Mouse (Mus musculus): Measurements from ENCODE around the gene Cpm. TPM values are rescaled to one million over a fixed set of nuclear protein-coding genes. Genes with fewer than 3 reads are reported as not detected.

Gene Cpm
- polyA plus RNA-seq, 1 experiment from 2014 or later, result 69.8 TPM

DNA sequence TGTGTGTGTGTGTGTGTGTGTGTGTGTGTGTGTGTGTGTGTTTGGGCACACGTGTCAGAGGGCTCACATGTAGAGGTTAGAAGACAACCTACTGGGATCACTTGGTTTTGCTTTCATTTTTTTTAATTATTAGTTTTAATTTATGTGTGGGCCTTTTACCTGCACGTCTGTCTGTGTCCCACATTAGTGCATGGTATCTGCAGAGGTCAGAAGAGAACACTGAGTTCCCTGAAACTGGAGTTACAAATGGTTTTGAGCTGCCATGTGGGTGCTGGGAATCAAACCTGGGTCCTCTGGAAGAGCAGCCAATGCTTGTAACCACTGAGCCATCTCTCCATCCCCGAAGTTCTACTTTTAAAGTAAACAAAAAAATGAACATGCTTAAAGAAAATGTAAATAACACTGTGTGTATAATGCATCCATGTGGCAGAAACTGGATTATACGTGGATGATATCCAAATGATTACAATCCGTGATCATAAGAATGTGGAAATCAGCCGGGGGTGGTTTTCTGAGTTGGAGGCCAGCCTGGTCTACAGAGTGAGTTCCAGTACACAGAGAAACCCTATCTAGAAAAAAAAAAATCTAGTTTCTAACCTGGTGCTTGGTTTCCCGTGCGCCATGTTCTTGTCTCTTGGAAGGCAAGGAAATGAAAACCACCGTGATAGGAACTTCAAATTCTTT, 37.8 kb downstream of the Cpm start:
- Histone ChIP-seq H3K9me3 (no peaks in the 10 kb centered on the region), H3K4me1 (peaks cover 32% of the 10 kb centered on the region), H3K4me2 (no peak overlapping the region), H3K27ac (no peak overlapping the region), H3K36me3 (no peaks in the 10 kb centered on the region), H3K27me3 (no peaks in the 10 kb centered on the region), H3K4me3 (no peak overlapping the region), H3K9ac (no peak overlapping the region)
- WGBS, result 92% methylated on average over 9 of the region's 9 CpGs
- no peak for ATAC-seq (ENCODE audit: insufficient number of reproducible peaks, low FRiP score, low TSS enrichment, low read depth)

DNA sequence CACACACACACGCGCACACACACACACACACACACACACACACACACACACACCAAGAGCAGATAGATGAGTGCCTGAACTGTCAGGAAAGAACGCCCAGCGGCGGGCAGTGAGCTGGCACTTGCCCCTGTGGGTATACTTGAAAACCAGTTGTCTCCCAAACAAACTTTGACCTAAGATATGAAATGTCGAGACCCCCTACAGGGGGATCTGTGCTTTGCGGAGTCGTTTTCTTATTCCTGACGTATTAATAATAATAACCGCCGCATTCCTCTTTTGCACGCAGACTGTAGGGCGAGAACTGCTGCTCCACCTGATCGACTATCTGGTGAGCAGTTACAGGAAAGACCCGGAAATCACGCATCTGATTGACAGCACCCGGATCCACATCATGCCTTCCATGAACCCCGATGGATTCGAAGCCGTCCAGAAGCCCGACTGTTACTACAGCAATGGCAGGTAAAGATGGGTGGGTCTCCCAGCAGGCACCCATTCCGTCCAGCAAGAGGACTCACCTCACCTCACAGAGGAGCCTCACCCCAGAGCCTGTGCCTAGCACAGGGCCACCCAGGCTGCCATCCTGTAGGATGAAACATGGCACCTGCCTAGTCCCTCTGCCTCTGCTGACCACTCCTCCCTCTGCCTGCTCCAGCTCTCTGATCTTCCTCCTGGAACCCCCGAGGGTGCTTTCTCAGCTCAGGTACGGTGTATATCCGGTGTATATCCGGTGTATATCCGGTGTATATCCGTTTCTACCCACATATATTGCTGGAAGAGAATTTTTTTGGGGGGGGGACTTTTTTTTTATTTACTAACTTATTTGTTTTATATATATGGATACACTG, 38.6 kb downstream of the Cpm start:
- Histone ChIP-seq H3K27ac (no peak overlapping the region), H3K36me3 (no peaks in the 10 kb centered on the region), H3K4me1 (peaks cover 35% of the 10 kb centered on the region), H3K27me3 (no peaks in the 10 kb centered on the region), H3K4me3 (no peak overlapping the region), H3K4me2 (no peak overlapping the region), H3K9ac (no peak overlapping the region), H3K9me3 (no peaks in the 10 kb centered on the region)
- no peak for ATAC-seq (ENCODE audit: insufficient number of reproducible peaks, low FRiP score, low TSS enrichment, low read depth)
- WGBS, result 94% methylated on average over 28 of the region's 28 CpGs

DNA sequence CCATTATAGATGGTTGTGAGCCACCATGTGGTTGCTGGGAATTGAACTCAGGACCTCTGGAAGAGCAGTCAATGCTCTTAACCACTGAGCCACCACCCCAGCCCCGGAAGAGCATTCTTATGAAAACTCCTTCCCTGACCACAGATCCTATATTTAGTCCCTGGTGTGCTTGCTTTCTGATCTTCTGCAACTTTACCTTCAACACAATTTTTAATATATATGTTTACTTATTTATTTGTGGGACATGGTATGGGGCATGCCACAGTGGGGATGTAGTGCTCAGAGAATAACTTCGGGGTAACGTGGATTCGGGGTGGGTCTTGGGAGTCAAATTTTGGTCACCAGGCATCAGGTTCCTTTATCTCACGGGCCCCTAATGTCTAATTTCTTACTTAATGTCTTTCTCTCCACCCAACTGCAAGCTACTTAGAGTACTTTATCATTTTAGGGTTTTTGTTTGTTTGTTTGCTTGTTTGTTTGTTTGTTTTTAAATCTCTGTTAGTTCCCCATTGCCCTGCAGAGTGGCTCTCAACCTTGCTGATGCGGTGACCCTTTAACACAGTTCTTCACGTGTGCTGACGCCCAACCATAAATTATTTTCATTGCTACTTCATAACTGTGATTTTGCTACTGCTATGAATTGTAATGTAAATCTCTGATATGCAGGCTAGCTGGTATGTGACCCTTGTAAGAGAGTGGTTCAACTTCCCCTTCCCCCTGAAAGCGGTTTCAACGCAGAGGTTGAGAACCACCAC, 39.4 kb downstream of the Cpm start:
- ATAC-seq (ENCODE audit: insufficient number of reproducible peaks, low FRiP score, low TSS enrichment, low read depth), result no peak
- H3K9me3 ChIP-seq, result no peaks in the 10 kb centered on the region
- no peak overlapping the region for H3K9ac ChIP-seq
- H3K4me1 ChIP-seq, result peaks cover 35% of the 10 kb centered on the region
- H3K4me2 ChIP-seq, result no peak overlapping the region
- H3K27me3 ChIP-seq, result no peaks in the 10 kb centered on the region
- peak overlapping the region; percentile 76 for H3K27ac ChIP-seq
- WGBS, result 53% methylated on average over 10 of the region's 10 CpGs
- H3K4me3 ChIP-seq, result no peak overlapping the region
- H3K36me3 ChIP-seq, result no peaks in the 10 kb centered on the region

DNA sequence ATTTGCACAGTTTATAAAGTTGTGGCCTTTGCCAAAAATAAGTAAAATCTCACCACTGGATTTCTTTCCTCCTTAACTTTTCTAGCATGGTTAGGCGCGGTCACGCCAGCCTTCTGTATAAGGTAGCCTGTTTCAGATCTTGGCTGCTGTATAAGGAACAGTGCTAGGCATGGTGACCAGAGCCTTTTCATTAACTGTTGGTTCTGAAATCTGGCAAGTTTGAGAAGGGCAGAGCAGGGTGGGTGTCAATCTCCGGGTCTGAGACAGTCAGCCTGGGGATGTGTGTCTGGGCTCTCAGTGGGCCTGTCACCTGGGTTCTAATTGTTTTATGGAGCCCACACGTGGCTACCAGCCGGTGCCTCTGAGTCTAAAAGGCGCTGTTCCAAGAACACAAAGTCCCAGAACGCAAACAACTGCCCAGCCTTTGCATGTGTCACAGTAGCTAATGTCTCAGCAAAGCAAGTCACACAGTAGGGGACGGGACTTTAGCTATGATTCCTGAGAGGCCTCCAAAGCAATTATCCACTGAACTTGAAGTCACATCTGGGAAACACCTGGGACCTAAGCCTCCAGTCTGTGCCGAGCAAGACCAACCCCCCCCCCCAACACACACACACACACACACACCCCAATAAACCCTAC, 40.3 kb downstream of the Cpm start:
- WGBS, result 16% methylated on average over 10 of the region's 10 CpGs
- H3K27me3 ChIP-seq, result no peaks in the 10 kb centered on the region
- peak; percentile 61 for ATAC-seq (ENCODE audit: insufficient number of reproducible peaks, low FRiP score, low TSS enrichment, low read depth)
- no peaks in the 10 kb centered on the region for H3K36me3 ChIP-seq
- H3K9me3 ChIP-seq, result no peaks in the 10 kb centered on the region
- H3K4me1 ChIP-seq, result peaks cover 30% of the 10 kb centered on the region
- H3K27ac ChIP-seq, result peak overlapping the region; percentile 76
- H3K4me3 ChIP-seq, result no peak overlapping the region
- H3K9ac ChIP-seq, result no peak overlapping the region
- H3K4me2 ChIP-seq, result no peak overlapping the region

DNA sequence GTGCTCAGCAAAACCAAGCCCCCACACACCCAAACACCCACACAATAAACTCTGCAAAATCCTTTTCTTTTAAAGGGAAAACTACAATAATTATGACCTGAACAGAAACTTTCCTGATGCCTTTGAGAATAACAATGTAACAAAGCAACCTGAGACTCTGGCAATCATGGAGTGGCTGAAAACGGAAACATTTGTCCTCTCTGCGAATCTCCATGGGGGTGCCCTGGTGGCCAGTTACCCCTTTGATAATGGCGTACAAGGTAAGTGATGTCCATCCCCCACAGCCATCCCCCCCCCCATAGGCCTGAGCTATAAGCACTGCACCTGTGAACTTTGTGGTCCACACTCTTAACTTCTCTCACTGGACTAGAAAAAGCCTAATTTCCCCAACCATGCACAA, 40.8 kb downstream of the Cpm start:
- Histone ChIP-seq H3K4me1 (peaks cover 27% of the 10 kb centered on the region), H3K4me3 (no peak overlapping the region), H3K27ac (peak overlapping the region; percentile 76), H3K27me3 (no peaks in the 10 kb centered on the region), H3K9me3 (no peaks in the 10 kb centered on the region), H3K36me3 (no peaks in the 10 kb centered on the region), H3K9ac (no peak overlapping the region), H3K4me2 (no peak overlapping the region)
- ATAC-seq (ENCODE audit: insufficient number of reproducible peaks, low FRiP score, low TSS enrichment, low read depth), result no peak
- WGBS, result 33% methylated on average over 3 of the region's 3 CpGs

DNA sequence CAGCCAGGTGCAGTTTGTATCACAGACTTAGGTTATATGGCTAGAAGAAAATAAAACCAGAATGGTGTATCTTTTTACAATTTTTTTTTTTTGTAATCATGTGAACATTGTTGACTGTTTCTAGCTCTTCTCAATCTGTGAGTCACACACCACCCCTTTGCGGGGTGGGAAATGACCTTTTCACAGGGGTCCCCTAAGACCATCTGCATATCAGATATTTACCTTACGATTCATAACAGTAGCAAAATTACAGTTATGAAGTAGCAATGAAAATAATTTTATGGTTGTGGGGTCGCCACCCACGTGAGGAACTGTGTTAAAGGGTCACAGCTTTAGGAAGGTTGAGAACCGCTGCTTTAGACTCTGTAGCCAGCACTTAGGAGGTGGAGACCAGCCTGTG, 41.5 kb downstream of the Cpm start:
- no peak for ATAC-seq (ENCODE audit: insufficient number of reproducible peaks, low FRiP score, low TSS enrichment, low read depth)
- Histone ChIP-seq H3K4me3 (no peak overlapping the region), H3K9me3 (no peaks in the 10 kb centered on the region), H3K36me3 (no peaks in the 10 kb centered on the region), H3K27me3 (no peaks in the 10 kb centered on the region), H3K9ac (no peak overlapping the region), H3K27ac (no peak overlapping the region), H3K4me2 (no peak overlapping the region), H3K4me1 (peaks cover 31% of the 10 kb centered on the region)
- WGBS, result 72% methylated on average over 5 of the region's 5 CpGs

DNA sequence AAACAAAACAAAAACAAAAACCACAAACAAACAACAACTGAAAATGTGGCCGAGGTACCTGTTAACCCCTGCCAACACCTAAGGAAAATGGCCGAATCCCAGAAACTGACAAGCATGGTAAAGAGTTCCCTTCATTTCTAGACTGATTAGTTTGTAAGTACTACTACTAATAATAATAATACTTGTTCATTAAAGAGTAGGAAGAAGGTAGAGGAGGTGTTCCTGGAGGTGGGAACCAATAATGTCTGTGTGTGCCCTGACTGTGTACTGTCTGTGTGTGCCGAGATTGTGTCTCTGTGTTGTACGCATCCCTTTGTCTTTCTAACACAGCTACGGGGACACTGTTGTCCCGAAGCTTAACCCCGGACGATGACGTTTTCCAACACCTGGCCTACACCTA, 42.0 kb downstream of the Cpm start:
- Histone ChIP-seq H3K9ac (no peak overlapping the region), H3K4me3 (no peak overlapping the region), H3K4me2 (no peak overlapping the region), H3K36me3 (no peaks in the 10 kb centered on the region), H3K4me1 (peaks cover 36% of the 10 kb centered on the region), H3K27ac (no peak overlapping the region), H3K9me3 (no peaks in the 10 kb centered on the region), H3K27me3 (no peaks in the 10 kb centered on the region)
- ATAC-seq (ENCODE audit: insufficient number of reproducible peaks, low FRiP score, low TSS enrichment, low read depth), result no peak
- WGBS, result 89% methylated on average over 9 of the region's 9 CpGs

DNA sequence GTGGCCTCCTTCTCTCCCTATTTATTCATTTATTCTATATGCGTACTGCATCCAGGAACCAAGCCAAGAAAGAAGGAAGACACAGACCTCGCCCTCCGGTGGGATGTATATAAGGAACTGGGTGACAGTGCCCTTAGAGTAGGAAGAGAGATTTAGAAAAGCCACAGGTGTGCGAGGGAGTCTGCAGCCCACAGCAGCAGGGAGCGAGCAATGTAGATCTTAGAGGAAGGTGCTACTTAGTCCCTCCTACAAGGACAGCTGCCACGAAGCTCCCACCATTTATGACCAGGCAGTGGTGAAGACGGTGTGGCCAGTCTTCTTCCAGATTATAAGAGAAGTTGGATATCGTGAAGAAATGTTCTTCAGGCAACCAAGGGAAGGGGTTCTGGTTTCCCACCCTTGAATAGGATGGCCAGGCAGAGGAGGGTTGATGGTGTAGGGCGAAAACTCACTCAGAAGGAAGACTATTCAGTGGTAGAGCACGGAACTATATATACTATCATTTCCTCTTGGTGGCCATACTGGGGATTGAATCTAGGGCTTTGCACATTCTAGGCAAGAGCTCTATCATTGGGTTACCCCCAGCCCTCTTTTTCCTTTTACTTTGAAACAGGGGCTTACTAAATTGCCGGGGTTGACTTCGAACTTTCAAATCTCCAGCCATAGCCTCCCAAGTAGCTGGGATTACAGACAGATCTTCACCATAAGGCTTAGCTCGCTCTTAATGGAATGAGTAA, 42.8 kb downstream of the Cpm start:
- Histone ChIP-seq H3K4me3 (no peak overlapping the region), H3K9ac (no peak overlapping the region), H3K4me1 (peaks cover 42% of the 10 kb centered on the region), H3K4me2 (no peak overlapping the region), H3K36me3 (no peaks in the 10 kb centered on the region), H3K9me3 (no peaks in the 10 kb centered on the region), H3K27ac (0 out of 2 replicates have a peak overlapping the region, but pooled peaks have one; percentile 27), H3K27me3 (no peaks in the 10 kb centered on the region)
- no peak for ATAC-seq (ENCODE audit: insufficient number of reproducible peaks, low FRiP score, low TSS enrichment, low read depth)
- 83% methylated on average over 13 of the region's 13 CpGs for WGBS

DNA sequence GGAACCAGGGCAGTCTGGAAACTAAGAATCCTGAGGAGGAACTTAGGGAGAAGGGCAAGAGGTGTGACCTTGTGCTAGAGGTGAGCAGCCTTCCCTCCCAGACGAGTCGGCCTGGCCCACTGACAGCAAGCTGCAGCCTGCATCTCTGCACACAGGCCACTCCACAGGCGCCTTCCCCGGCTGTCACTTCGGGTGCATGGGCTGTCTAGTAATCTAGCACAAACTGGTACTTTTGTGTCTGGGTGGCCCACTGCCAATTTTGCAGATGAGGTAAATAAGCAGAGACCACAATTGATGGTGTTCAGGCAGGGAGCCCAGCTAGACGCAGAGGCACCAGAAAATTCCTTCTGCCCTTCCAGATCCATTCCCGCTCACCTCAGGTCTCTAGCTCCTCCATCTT, 43.4 kb downstream of the Cpm start:
- H3K9me3 ChIP-seq, result no peaks in the 10 kb centered on the region
- no peaks in the 10 kb centered on the region for H3K27me3 ChIP-seq
- no peak for ATAC-seq (ENCODE audit: insufficient number of reproducible peaks, low FRiP score, low TSS enrichment, low read depth)
- no peak overlapping the region for H3K9ac ChIP-seq
- 0 out of 2 replicates have a peak overlapping the region, but pooled peaks have one; percentile 27 for H3K27ac ChIP-seq
- H3K4me1 ChIP-seq, result peaks cover 42% of the 10 kb centered on the region
- no peaks in the 10 kb centered on the region for H3K36me3 ChIP-seq
- WGBS, result 37% methylated on average over 7 of the region's 7 CpGs
- no peak overlapping the region for H3K4me2 ChIP-seq
- no peak overlapping the region for H3K4me3 ChIP-seq

DNA sequence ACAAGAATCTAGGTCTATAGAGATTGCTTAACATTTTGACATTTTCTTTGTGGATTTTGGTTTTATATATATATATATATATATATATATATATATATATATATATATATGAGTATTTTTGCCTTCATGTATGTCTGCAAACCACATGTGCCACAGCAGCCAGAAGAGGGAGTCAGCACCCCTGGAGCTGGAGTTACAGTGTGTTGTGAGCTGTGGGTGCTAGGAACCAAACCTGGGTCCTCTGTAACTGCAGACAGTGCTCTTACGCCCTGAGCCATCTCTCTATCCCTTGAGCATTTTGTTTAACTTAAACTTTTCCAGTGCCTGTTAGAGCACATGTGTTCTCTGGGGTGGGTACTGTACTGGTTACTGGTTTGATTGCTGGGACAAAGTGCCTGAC, 44.6 kb downstream of the Cpm start:
- H3K4me2 ChIP-seq, result no peak overlapping the region
- no peaks in the 10 kb centered on the region for H3K36me3 ChIP-seq
- peaks cover 38% of the 10 kb centered on the region for H3K4me1 ChIP-seq
- H3K27ac ChIP-seq, result no peak overlapping the region
- H3K9me3 ChIP-seq, result no peaks in the 10 kb centered on the region
- H3K27me3 ChIP-seq, result no peaks in the 10 kb centered on the region
- ATAC-seq (ENCODE audit: insufficient number of reproducible peaks, low FRiP score, low TSS enrichment, low read depth), result no peak
- H3K4me3 ChIP-seq, result no peak overlapping the region
- H3K9ac ChIP-seq, result no peak overlapping the region
- WGBS, result 95% methylated on average over 1 of the region's 1 CpGs

DNA sequence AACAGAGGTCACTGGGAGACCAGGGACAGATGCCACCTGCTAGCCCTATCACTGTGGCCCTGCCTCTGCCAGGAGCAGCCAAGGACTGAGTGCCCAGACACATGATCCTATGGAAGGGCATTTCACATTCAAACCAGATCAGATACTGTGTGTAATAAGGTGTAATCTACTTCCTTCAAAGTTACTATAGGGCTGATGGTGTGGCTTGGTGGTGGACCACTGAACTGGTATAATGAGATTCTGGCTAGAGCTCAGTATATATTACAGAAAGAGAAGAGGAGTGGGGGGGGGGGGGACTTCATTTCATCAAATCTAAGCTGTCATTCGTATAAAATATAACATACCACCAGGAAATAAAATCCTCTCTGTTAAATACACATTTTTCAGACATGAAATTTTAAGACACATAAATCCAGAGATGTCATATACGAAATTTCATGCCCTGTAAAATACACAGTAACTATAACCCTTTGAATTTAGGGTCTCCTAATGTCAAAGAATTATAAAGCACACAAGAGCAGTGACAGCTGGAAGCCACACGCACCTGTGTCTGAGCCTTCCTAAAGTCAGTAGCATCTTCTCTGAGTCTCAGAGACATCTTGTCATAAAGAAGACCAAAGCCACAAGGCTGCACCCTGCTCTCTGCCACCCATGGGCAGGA, 45.2 kb downstream of the Cpm start:
- no peaks in the 10 kb centered on the region for H3K27me3 ChIP-seq
- H3K27ac ChIP-seq, result no peak overlapping the region
- ATAC-seq (ENCODE audit: insufficient number of reproducible peaks, low FRiP score, low TSS enrichment, low read depth), result no peak
- no peak overlapping the region for H3K4me3 ChIP-seq
- H3K36me3 ChIP-seq, result no peaks in the 10 kb centered on the region
- H3K4me2 ChIP-seq, result no peak overlapping the region
- peaks cover 33% of the 10 kb centered on the region for H3K4me1 ChIP-seq
- H3K9me3 ChIP-seq, result no peaks in the 10 kb centered on the region
- 75% methylated on average over 3 of the region's 3 CpGs for WGBS
- no peak overlapping the region for H3K9ac ChIP-seq
